Mouse (Mus musculus) erythroblast, embryonic 14.5 days (primary cell): ENCODE measurements around the gene Gm20517.

ENCODE experiments used
- GATA1 ChIP-seq: IDR thresholded peaks from 2 replicates; pipeline ENCODE4 v1.6.1; 2012; ENCODE audit warnings: low read length, inconsistent platforms, mixed read lengths
- TAL1 ChIP-seq: IDR thresholded peaks from 3 replicates; pipeline ENCODE4 v1.6.1; 2012; ENCODE audit warnings: low read length, inconsistent platforms, mixed read lengths

DNA sequence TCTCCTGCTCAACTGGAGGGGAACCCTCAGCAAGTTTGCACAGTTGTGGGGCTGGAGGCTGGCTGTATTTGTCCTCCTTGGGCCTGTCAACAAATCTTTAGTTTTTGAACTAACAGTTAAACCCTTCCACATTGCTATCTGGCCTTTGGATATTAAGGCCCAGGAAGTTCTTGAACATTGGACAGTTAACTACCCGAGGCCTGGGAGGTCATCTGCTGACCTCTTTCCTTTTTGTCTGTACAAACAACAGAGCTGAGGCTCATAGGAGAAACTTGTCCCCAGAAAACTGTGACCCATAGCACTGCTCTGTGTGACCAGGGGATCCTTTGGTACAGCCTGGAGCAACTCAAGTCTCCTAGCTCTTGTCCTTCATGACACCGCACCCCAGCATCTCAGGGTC is 87.7 kb downstream of the Gm20517 start:
- no peak for TF ChIP-seq TAL1
- TF ChIP-seq GATA1: no peak
